Mouse (Mus musculus) G1E (cell line): ENCODE results near the gene H2al1k.
"Not testable (repeated sequence)": the region's sequence is repeated elsewhere in the genome, so short reads cannot be mapped to it uniquely, and the experiment has no call there.

Experiments used
- CTCF ChIP-seq: IDR thresholded peaks from 2 replicates; pipeline ENCODE4 v1.5.1; 2012; ENCODE audit warnings: low read depth, low read length, inconsistent platforms, mixed read lengths
- GATA1 ChIP-seq: IDR thresholded peaks from 2 replicates; pipeline ENCODE4 v1.6.1; 2012; ENCODE audit warnings: borderline replicate concordance, low read length, inconsistent platforms, mixed read lengths
- POLR2AphosphoS5 ChIP-seq: IDR thresholded peaks from 2 replicates; pipeline ENCODE4 v1.6.1; 2012; ENCODE audit warnings: low read depth, low read length, inconsistent platforms; ENCODE audit not compliant: insufficient replicate concordance
- TAL1 ChIP-seq: conservative IDR thresholded peaks from 2 replicates; pipeline ENCODE4 v1.6.1; 2012; ENCODE audit warnings: low read depth, low read length, inconsistent platforms, mixed read lengths

GRCm38 (mm10) chrX:9316457-9316856, 34.0 kb upstream of the H2al1k start:
- TF ChIP-seq CTCF, TAL1, GATA1, POLR2AphosphoS5: not testable (repeated sequence)
